Comparison of ENCODE assay signal across 24 mouse cellular contexts in the genomic region with DNA sequence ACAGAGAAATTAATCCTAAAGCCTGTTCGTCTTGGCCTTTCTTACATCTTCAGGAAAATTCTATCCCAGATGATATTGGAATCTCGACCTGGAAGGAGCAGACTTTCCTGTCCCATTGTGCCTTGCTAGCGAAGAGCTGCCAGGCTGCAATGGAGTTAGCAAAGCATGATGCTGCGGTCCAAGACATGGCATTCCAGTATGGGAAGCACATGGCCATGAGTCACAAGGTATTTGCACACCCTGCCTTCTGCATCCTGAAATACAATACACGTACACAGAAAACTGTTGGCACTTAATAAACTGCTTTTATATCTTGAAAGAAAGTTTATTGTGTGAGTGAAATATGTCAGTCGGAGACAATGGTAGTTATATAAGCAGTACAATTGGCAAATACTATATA.
"Had no signal": no experiment of that assay in that cellular context is flagged by ENCODE, and none has a peak within 500 bp of the region (broad histone marks: within the 10 kb centered on the region; RNA-seq: fewer than 3 reads in every experiment).

No protein-coding gene starts in this region.

- DNase-seq: gastrocnemius, adult 2 months; gastrocnemius, postnatal 10 days; gastrocnemius, postnatal 25 days; heart, adult 2 months; heart, postnatal 14 days; heart, postnatal 4 days; kidney, adult 18-20 months; kidney, adult 8-10 months; kidney, postnatal 10 days; kidney, postnatal 25 days; kidney, postnatal 4 days; liver; liver, embryonic 13.5 days had no signal

- H3K27ac ChIP-seq: gastrocnemius, adult 2 months; heart, adult 2 months; heart, embryonic 13.5 days; heart, embryonic 15.5 days; hindbrain, embryonic 10.5 days; hindbrain, embryonic 12.5 days; hindbrain, embryonic 14.5 days; intestine, embryonic 15.5 days; layer of hippocampus, adult 2 months; left cerebral cortex, adult 2 months; limb, embryonic 10.5 days; limb, embryonic 12.5 days; liver, embryonic 13.5 days; liver, embryonic 15.5 days had no signal

- H3K27me3 ChIP-seq: heart, embryonic 13.5 days; heart, embryonic 15.5 days; hindbrain, embryonic 12.5 days; intestine, embryonic 15.5 days; limb, embryonic 12.5 days; liver, embryonic 13.5 days; liver, embryonic 15.5 days had no signal

- H3K4me1 ChIP-seq: heart, embryonic 13.5 days; heart, embryonic 15.5 days; hindbrain, embryonic 10.5 days; hindbrain, embryonic 12.5 days; intestine, embryonic 15.5 days; limb, embryonic 10.5 days; limb, embryonic 12.5 days; liver, embryonic 15.5 days had no signal

- H3K4me3 ChIP-seq: gastrocnemius, adult 2 months; heart, adult 2 months; heart, embryonic 13.5 days; heart, embryonic 15.5 days; hindbrain, embryonic 10.5 days; hindbrain, embryonic 12.5 days; intestine, embryonic 15.5 days; layer of hippocampus, adult 2 months; left cerebral cortex, adult 2 months; limb, embryonic 10.5 days; limb, embryonic 12.5 days; liver, embryonic 13.5 days; liver, embryonic 15.5 days had no signal

- H3K36me3 ChIP-seq: intestine, embryonic 15.5 days; liver, embryonic 15.5 days had no signal
